Mouse (Mus musculus): ENCODE data around the gene Cadm2. TPM values are rescaled to one million over a fixed set of nuclear protein-coding genes. Genes with fewer than 3 reads are reported as not detected.

Cadm2 gene
- polyA plus RNA-seq (2015; fragmentation: Nextera tagmentation; extraction: Ambion mirVana) = 0.36 and 0.38 TPM in 2 replicates

GRCm38 (mm10) chr16:67620826-67621505 is at the start of gene Cadm2:
Gene Cadm2, minus strand, starts transcription at chr16:67620908.
- peak within 1 kb of the TSS; percentile 62 for H3K9ac ChIP-seq (ENCODE audit: low read length)
- H3K27ac ChIP-seq (ENCODE audit: low read length) = no peak within 1 kb of the TSS
- peak within 1 kb of the TSS; percentile 99 for H3K4me2 ChIP-seq (ENCODE audit: low read depth, low read length)
- peak; percentile 100 for ATAC-seq (ENCODE audit: low read depth)
- H3K27me3 ChIP-seq (ENCODE audit: control insufficient read depth, insufficient read depth, low read depth, low read length) = peaks cover 12% of the 10 kb centered on the region
- no peaks in the 10 kb centered on the region for H3K36me3 ChIP-seq (ENCODE audit: control insufficient read depth, insufficient read depth, low read length)
- WGBS = under 1% methylated on average over 16 of the region's 35 CpGs
- peaks cover 7% of the 10 kb centered on the region for H3K4me1 ChIP-seq (replicated peaks; ENCODE audit: control insufficient read depth, insufficient read depth, low read length)
- no peaks in the 10 kb centered on the region for H3K9me3 ChIP-seq (ENCODE audit: control insufficient read depth, low read length)
- peak within 1 kb of the TSS; percentile 71 for H3K4me3 ChIP-seq (ENCODE audit: low read length)

GRCm38 (mm10) chr16:67646930-67647329 is 26.2 kb upstream of the Cadm2 start:
- H3K9me3 ChIP-seq (ENCODE audit: control insufficient read depth, low read length) = no peaks in the 10 kb centered on the region
- H3K9ac ChIP-seq (ENCODE audit: low read length) = no peak overlapping the region
- H3K4me2 ChIP-seq (ENCODE audit: low read depth, low read length) = no peak overlapping the region
- ATAC-seq (ENCODE audit: low read depth) = no peak
- H3K4me1 ChIP-seq (replicated peaks; ENCODE audit: control insufficient read depth, insufficient read depth, low read length) = no peaks in the 10 kb centered on the region
- WGBS = 80% methylated on average over 3 of the region's 3 CpGs
- no peaks in the 10 kb centered on the region for H3K27me3 ChIP-seq (ENCODE audit: control insufficient read depth, insufficient read depth, low read depth, low read length)
- no peak overlapping the region for H3K4me3 ChIP-seq (ENCODE audit: low read length)
- H3K36me3 ChIP-seq (ENCODE audit: control insufficient read depth, insufficient read depth, low read length) = no peaks in the 10 kb centered on the region
- H3K27ac ChIP-seq (ENCODE audit: low read length) = no peak overlapping the region

- ATAC-seq (ENCODE audit: low read depth) = no peak
- no peak overlapping the region for H3K27ac ChIP-seq (ENCODE audit: low read length)
- H3K4me2 ChIP-seq (ENCODE audit: low read depth, low read length) = no peak overlapping the region
- H3K9ac ChIP-seq (ENCODE audit: low read length) = no peak overlapping the region
- no peaks in the 10 kb centered on the region for H3K9me3 ChIP-seq (ENCODE audit: control insufficient read depth, low read length)
- H3K36me3 ChIP-seq (ENCODE audit: control insufficient read depth, insufficient read depth, low read length) = no peaks in the 10 kb centered on the region
- H3K4me1 ChIP-seq (replicated peaks; ENCODE audit: control insufficient read depth, insufficient read depth, low read length) = no peaks in the 10 kb centered on the region
- 84% methylated on average over 4 of the region's 4 CpGs for WGBS
- no peaks in the 10 kb centered on the region for H3K27me3 ChIP-seq (ENCODE audit: control insufficient read depth, insufficient read depth, low read depth, low read length)
- H3K4me3 ChIP-seq (ENCODE audit: low read length) = no peak overlapping the region
Measured at GRCm38 (mm10) chr16:67643651-67644050, 22.9 kb upstream of the Cadm2 start.

GRCm38 (mm10) chr16:67619906-67620781 is 564 bp downstream of the Cadm2 start:
- H3K9ac ChIP-seq (ENCODE audit: low read length) = peak overlapping the region; percentile 62
- H3K9me3 ChIP-seq (ENCODE audit: control insufficient read depth, low read length) = no peaks in the 10 kb centered on the region
- H3K27me3 ChIP-seq (ENCODE audit: control insufficient read depth, insufficient read depth, low read depth, low read length) = peaks cover 13% of the 10 kb centered on the region
- no peak overlapping the region for H3K27ac ChIP-seq (ENCODE audit: low read length)
- H3K4me3 ChIP-seq (ENCODE audit: low read length) = peak overlapping the region; percentile 71
- H3K36me3 ChIP-seq (ENCODE audit: control insufficient read depth, insufficient read depth, low read length) = no peaks in the 10 kb centered on the region
- WGBS = under 1% methylated on average over 51 of the region's 61 CpGs
- peak; percentile 52 for ATAC-seq (ENCODE audit: low read depth)
- H3K4me1 ChIP-seq (replicated peaks; ENCODE audit: control insufficient read depth, insufficient read depth, low read length) = peaks cover 7% of the 10 kb centered on the region
- H3K4me2 ChIP-seq (ENCODE audit: low read depth, low read length) = peak overlapping the region; percentile 99

GRCm38 (mm10) chr16:67619416-67619815 is 1.3 kb downstream of the Cadm2 start:
- peak overlapping the region; percentile 99 for H3K4me2 ChIP-seq (ENCODE audit: low read depth, low read length)
- no peak overlapping the region for H3K27ac ChIP-seq (ENCODE audit: low read length)
- no peak for ATAC-seq (ENCODE audit: low read depth)
- peaks cover 7% of the 10 kb centered on the region for H3K4me1 ChIP-seq (replicated peaks; ENCODE audit: control insufficient read depth, insufficient read depth, low read length)
- H3K36me3 ChIP-seq (ENCODE audit: control insufficient read depth, insufficient read depth, low read length) = no peaks in the 10 kb centered on the region
- under 1% methylated on average over 16 of the region's 16 CpGs for WGBS
- no peak overlapping the region; the same call in 1 of the 2 replicates for H3K9ac ChIP-seq (ENCODE audit: low read length)
- H3K27me3 ChIP-seq (ENCODE audit: control insufficient read depth, insufficient read depth, low read depth, low read length) = peaks cover 13% of the 10 kb centered on the region
- H3K9me3 ChIP-seq (ENCODE audit: control insufficient read depth, low read length) = no peaks in the 10 kb centered on the region
- H3K4me3 ChIP-seq (ENCODE audit: low read length) = peak overlapping the region; percentile 71

- peaks cover 7% of the 10 kb centered on the region for H3K4me1 ChIP-seq (replicated peaks; ENCODE audit: control insufficient read depth, insufficient read depth, low read length)
- H3K9ac ChIP-seq (ENCODE audit: low read length) = no peak overlapping the region
- no peak overlapping the region for H3K27ac ChIP-seq (ENCODE audit: low read length)
- no peak for ATAC-seq (ENCODE audit: low read depth)
- H3K4me3 ChIP-seq (ENCODE audit: low read length) = no peak overlapping the region
- 0 out of 2 replicates have a peak overlapping the region, but pooled peaks have one; percentile 99 for H3K4me2 ChIP-seq (ENCODE audit: low read depth, low read length)
- H3K9me3 ChIP-seq (ENCODE audit: control insufficient read depth, low read length) = no peaks in the 10 kb centered on the region
- WGBS = 12% methylated on average over 13 of the region's 13 CpGs
- H3K27me3 ChIP-seq (ENCODE audit: control insufficient read depth, insufficient read depth, low read depth, low read length) = peaks cover 13% of the 10 kb centered on the region
- H3K36me3 ChIP-seq (ENCODE audit: control insufficient read depth, insufficient read depth, low read length) = no peaks in the 10 kb centered on the region
Measured at GRCm38 (mm10) chr16:67618817-67619216, 1.9 kb downstream of the Cadm2 start.

- Histone ChIP-seq H3K4me2 (ENCODE audit: low read depth, low read length) (peak overlapping the region; percentile 63), H3K9ac (ENCODE audit: low read length) (no peak overlapping the region), H3K4me1 (replicated peaks; ENCODE audit: control insufficient read depth, insufficient read depth, low read length) (peaks cover 7% of the 10 kb centered on the region), H3K9me3 (ENCODE audit: control insufficient read depth, low read length) (no peaks in the 10 kb centered on the region), H3K36me3 (ENCODE audit: control insufficient read depth, insufficient read depth, low read length) (no peaks in the 10 kb centered on the region), H3K4me3 (ENCODE audit: low read length) (peak overlapping the region; percentile 39), H3K27me3 (ENCODE audit: control insufficient read depth, insufficient read depth, low read depth, low read length) (peaks cover 13% of the 10 kb centered on the region), H3K27ac (ENCODE audit: low read length) (no peak overlapping the region)
- no peak for ATAC-seq (ENCODE audit: low read depth)
- 1% methylated on average over 25 of the region's 25 CpGs for WGBS
Measured at GRCm38 (mm10) chr16:67617811-67618210, 2.9 kb downstream of the Cadm2 start.

- Histone ChIP-seq H3K4me3 (ENCODE audit: low read length) (no peak overlapping the region), H3K9ac (ENCODE audit: low read length) (no peak overlapping the region), H3K4me1 (replicated peaks; ENCODE audit: control insufficient read depth, insufficient read depth, low read length) (peaks cover 7% of the 10 kb centered on the region), H3K27me3 (ENCODE audit: control insufficient read depth, insufficient read depth, low read depth, low read length) (peaks cover 13% of the 10 kb centered on the region), H3K9me3 (ENCODE audit: control insufficient read depth, low read length) (no peaks in the 10 kb centered on the region), H3K27ac (ENCODE audit: low read length) (no peak overlapping the region), H3K36me3 (ENCODE audit: control insufficient read depth, insufficient read depth, low read length) (no peaks in the 10 kb centered on the region), H3K4me2 (ENCODE audit: low read depth, low read length) (no peak overlapping the region)
- ATAC-seq (ENCODE audit: low read depth) = no peak
- WGBS = 0% methylated on average over 1 of the region's 1 CpGs
Measured at GRCm38 (mm10) chr16:67617256-67617655, 3.5 kb downstream of the Cadm2 start.

- Histone ChIP-seq H3K36me3 (ENCODE audit: control insufficient read depth, insufficient read depth, low read length) (no peaks in the 10 kb centered on the region), H3K4me3 (ENCODE audit: low read length) (no peak overlapping the region)
Measured at GRCm38 (mm10) chr16:67613876-67614275, 6.8 kb downstream of the Cadm2 start.

More at GRCm38 (mm10) chr16:67613876-67614275, 6.8 kb downstream of the Cadm2 start:
- peaks cover 6% of the 10 kb centered on the region for H3K27me3 ChIP-seq (ENCODE audit: control insufficient read depth, insufficient read depth, low read depth, low read length)
- WGBS = 26% methylated on average over 2 of the region's 2 CpGs
- no peak overlapping the region for H3K27ac ChIP-seq (ENCODE audit: low read length)
- no peak overlapping the region for H3K9ac ChIP-seq (ENCODE audit: low read length)
- H3K4me1 ChIP-seq (replicated peaks; ENCODE audit: control insufficient read depth, insufficient read depth, low read length) = peaks cover 4% of the 10 kb centered on the region
- no peak for ATAC-seq (ENCODE audit: low read depth)
- no peak overlapping the region for H3K4me2 ChIP-seq (ENCODE audit: low read depth, low read length)
- no peaks in the 10 kb centered on the region for H3K9me3 ChIP-seq (ENCODE audit: control insufficient read depth, low read length)
